Mouse (Mus musculus) left cerebral cortex, adult 18-20 months (tissue): ENCODE measurements around the gene Hmcn1. TPM values are rescaled to one million over a fixed set of nuclear protein-coding genes. Genes with fewer than 3 reads are reported as not detected.

Source experiments
- DNase-seq, 2 experiments: peaks; one replicate each; pipeline ENCODE4 v3.0.0; 2021 to 2022; ENCODE audit warnings: low spot score in 2 of 2, mixed read lengths in 1 of 2
- long read RNA-seq, 2 experiments: library from polyadenylated mRNA; stranded (forward); transcript quantifications; one replicate each; pipeline ENCODE4 v2.0.0; 2021
- total RNA-seq, 2 experiments: library from RNA; stranded (reverse); gene quantifications; 2 replicates each; pipeline ENCODE4 v1.2.3; 2021

The Hmcn1 gene
- 1 to 10 TPM; 1.6 to 2.8 TPM for total RNA-seq
- long read RNA-seq, experiment 1: 0 reads
- long read RNA-seq, experiment 2, partial matches to known transcripts: 0 of 1 reads
- long read RNA-seq, experiment 2, other reads (novel, unspliced or antisense): 1 of 1 reads

GRCm38 (mm10) chr1:150993162-150994064 is at the start of gene Hmcn1:
Hmcn1 (minus strand) TSS chr1:150993435.
- no peak for DNase-seq

- DNase-seq: no peak
Measured at GRCm38 (mm10) chr1:151040945-151041649, 47.9 kb upstream of the Hmcn1 start.

- no peak for DNase-seq
Measured at GRCm38 (mm10) chr1:151040290-151040689, 47.1 kb upstream of the Hmcn1 start.

- no peak for DNase-seq
Measured at GRCm38 (mm10) chr1:151039189-151039588, 46.0 kb upstream of the Hmcn1 start.

- no peak for DNase-seq
Measured at GRCm38 (mm10) chr1:151038566-151038965, 45.3 kb upstream of the Hmcn1 start.

GRCm38 (mm10) chr1:151036405-151036985 is 43.3 kb upstream of the Hmcn1 start:
- no peak for DNase-seq

- DNase-seq: no peak
Measured at GRCm38 (mm10) chr1:151035766-151036165, 42.5 kb upstream of the Hmcn1 start.

- peak; percentile 54 to 73 for DNase-seq
Measured at GRCm38 (mm10) chr1:151034993-151035592, 41.9 kb upstream of the Hmcn1 start.

- DNase-seq: no peak
Measured at GRCm38 (mm10) chr1:151033291-151033690, 40.1 kb upstream of the Hmcn1 start.

- DNase-seq: no peak
Measured at GRCm38 (mm10) chr1:151031581-151031980, 38.3 kb upstream of the Hmcn1 start.

- no peak for DNase-seq
Measured at GRCm38 (mm10) chr1:151031086-151031485, 37.9 kb upstream of the Hmcn1 start.

- DNase-seq: no peak
Measured at GRCm38 (mm10) chr1:151025049-151025773, 32.0 kb upstream of the Hmcn1 start.

- no peak for DNase-seq
Measured at GRCm38 (mm10) chr1:151019273-151019890, 26.1 kb upstream of the Hmcn1 start.

- DNase-seq: peak; percentile 51 to 70
Measured at GRCm38 (mm10) chr1:151011056-151011455, 17.8 kb upstream of the Hmcn1 start.

GRCm38 (mm10) chr1:151009115-151009797 is 16.0 kb upstream of the Hmcn1 start:
- peak; percentile 65 to 80 for DNase-seq

- DNase-seq: no peak
Measured at GRCm38 (mm10) chr1:151007747-151008146, 14.5 kb upstream of the Hmcn1 start.

- DNase-seq: no peak
Measured at GRCm38 (mm10) chr1:151004007-151004406, 10.8 kb upstream of the Hmcn1 start.

- DNase-seq: no peak
Measured at GRCm38 (mm10) chr1:151001868-151002428, 8.7 kb upstream of the Hmcn1 start.

GRCm38 (mm10) chr1:151000714-151001113 is 7.5 kb upstream of the Hmcn1 start:
- no peak for DNase-seq
